Mouse (Mus musculus): ENCODE results near the gene Hnrnpl.

The Hnrnpl gene

GRCm38 (mm10) chr7:28812436-28812835 is 4.1 kb downstream of the Hnrnpl start:
- DNase-seq (ENCODE audit: low spot score), result no peak

- DNase-seq (ENCODE audit: low spot score), result no peak
These were observed 4.6 kb downstream of the Hnrnpl start for GRCm38 (mm10) chr7:28812949-28813348.

DNA sequence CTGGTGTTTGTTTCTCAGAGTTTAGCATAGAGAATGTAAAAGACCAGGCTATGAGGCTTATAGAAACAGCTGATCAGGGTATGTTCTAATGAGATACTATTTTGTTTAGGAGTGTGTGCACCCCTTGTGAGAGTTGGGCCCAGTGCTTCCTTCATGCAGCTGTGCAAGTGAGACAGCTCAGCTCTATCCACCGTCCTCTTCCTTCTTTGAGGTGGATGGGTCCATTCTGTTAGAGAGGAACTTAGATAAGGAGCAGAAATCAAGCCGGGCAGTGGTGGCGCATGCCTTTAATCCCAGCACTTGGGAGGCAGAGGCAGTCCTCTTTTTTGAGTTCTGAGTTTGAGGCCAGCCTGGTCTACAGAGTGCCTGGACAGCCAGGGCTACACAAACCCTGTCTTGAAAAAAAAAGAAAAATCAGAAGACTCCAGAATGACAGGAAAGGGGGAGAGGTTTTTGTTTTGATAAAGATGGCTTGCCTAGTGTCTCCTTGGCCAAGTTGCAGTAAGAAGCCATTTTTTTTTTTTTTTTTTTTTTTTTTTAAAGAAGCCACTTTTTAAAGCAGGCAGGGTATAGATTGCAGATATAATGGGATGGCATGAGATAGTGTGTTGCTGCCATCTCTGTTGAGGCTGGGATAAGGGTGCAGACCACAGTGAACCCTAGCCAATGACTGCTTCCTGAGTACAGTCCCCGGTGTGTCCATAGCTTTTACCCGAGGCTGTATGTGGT is 6.1 kb downstream of the Hnrnpl start:
- DNase-seq (ENCODE audit: low spot score), result no peak

- no peak for DNase-seq (ENCODE audit: low spot score)
These were observed 6.9 kb downstream of the Hnrnpl start for GRCm38 (mm10) chr7:28815230-28815629.

DNA sequence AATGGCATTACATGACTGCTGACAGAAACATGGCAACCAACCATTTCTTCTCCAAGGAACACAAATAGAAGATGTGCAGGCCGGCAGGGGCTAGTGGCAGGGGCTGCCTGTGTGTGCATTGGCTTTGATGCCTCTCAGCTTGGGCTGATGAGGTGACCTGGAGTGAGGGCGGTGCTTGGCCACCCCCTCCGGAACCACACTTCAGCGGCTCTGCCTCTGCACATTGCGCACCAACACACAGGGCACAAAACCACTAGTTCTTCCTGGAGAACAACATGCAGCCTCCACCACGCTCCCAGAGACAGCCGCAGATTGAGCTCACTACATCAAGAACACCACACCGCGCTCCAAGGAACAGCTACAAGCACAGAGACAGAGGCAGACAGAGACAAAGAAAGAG is 7.9 kb downstream of the Hnrnpl start:
- no peak for DNase-seq (ENCODE audit: low spot score)

- DNase-seq (ENCODE audit: low spot score), result no peak
These were observed 8.6 kb downstream of the Hnrnpl start for GRCm38 (mm10) chr7:28816920-28817319.

GRCm38 (mm10) chr7:28817524-28817923 is 9.2 kb downstream of the Hnrnpl start:
- DNase-seq (ENCODE audit: low spot score), result no peak

GRCm38 (mm10) chr7:28817957-28818356 is 9.6 kb downstream of the Hnrnpl start:
- DNase-seq (ENCODE audit: low spot score), result no peak

- no peak for DNase-seq (ENCODE audit: low spot score)
These were observed 10.1 kb downstream of the Hnrnpl start for GRCm38 (mm10) chr7:28818436-28818835.

- DNase-seq (ENCODE audit: low spot score), result no peak
These were observed 10.6 kb downstream of the Hnrnpl start for GRCm38 (mm10) chr7:28818861-28819452.

GRCm38 (mm10) chr7:28819571-28819970 is 11.2 kb downstream of the Hnrnpl start:
- no peak for DNase-seq (ENCODE audit: low spot score)

GRCm38 (mm10) chr7:28820358-28821260 is 12.3 kb downstream of the Hnrnpl start:
- DNase-seq (ENCODE audit: low spot score), result no peak

GRCm38 (mm10) chr7:28821261-28821831 is 13.0 kb downstream of the Hnrnpl start:
- no peak for DNase-seq (ENCODE audit: low spot score)

DNA sequence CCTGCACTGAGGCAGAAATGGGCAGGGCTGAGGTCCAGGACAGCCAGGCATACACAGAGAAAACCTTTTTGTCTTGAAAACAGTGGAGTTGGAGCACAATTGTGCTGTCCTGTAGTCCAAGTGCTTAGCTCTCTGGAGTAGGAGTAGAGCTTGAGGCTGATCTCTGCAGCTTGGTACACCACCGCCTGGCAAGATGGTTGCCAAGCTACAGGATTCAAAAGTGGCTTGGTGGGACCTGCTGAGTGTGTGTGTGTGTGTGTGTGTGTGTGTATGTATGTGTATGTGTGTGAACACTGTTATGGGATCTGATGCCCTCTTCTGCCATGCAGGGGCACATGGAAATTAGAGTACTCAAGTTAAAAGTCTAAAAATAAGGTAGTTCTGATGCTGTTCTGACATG is 14.2 kb downstream of the Hnrnpl start:
- DNase-seq (ENCODE audit: low spot score), result no peak

- no peak for DNase-seq (ENCODE audit: low spot score)
These were observed 14.9 kb downstream of the Hnrnpl start for GRCm38 (mm10) chr7:28822993-28823903.

DNA sequence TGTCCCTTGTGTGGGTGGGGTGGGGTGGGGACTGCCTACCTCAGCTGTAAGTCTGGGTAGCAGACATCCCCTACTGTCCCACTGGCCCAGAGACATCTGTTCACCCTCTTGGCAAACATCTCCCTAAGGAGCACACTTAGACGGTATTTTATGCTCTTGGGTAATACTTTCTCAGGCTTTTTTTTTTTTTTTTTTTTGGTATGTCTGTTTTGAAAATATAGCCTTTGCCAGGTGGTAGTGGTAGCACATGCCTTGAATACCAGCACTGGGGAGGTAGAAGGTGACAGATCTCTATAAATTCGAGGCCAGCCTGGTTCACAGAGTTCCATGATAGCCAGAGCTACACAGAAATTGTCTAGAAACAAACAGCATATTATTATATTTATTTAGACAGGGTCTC is 15.6 kb downstream of the Hnrnpl start:
- DNase-seq (ENCODE audit: low spot score), result no peak

- peak; percentile 92 for DNase-seq (ENCODE audit: low spot score)
These were observed 16.8 kb downstream of the Hnrnpl start, which contains the start of gene Ech1 for GRCm38 (mm10) chr7:28824941-28825685. Ech1 (plus strand) TSS chr7:28825217.

DNA sequence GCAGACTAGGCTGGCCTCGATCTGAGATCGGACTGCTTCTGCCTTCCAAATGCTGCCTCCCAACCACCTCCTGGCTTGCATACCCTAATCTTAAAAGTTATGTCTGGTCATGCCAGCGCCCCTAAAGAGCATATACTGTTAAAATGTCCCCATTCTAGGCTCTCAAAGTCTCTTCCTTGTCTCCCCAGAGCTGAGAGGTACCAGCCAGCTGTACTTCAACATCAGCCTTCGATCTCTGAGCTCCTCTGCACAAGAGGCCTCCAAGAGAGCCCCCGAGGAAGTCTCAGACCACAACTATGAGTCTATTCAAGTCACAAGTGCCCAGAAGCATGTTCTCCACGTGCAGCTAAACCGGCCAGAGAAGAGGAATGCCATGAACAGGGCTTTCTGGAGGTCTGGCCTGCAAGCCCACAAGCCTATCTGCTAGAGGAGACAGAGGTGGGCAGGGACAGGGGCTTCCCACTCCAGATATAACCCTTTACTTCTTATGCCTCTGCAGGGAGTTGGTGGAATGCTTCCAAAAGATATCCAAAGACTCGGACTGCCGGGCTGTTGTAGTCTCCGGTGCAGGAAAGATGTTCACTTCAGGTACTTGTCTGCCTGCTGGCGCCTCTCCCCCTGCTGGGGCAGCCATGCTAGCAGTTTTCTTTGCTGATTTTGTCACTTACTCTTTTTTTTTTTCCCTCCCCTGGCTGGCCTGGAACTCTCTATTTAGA is 17.5 kb downstream of the Hnrnpl start:
- DNase-seq (ENCODE audit: low spot score), result no peak

DNA sequence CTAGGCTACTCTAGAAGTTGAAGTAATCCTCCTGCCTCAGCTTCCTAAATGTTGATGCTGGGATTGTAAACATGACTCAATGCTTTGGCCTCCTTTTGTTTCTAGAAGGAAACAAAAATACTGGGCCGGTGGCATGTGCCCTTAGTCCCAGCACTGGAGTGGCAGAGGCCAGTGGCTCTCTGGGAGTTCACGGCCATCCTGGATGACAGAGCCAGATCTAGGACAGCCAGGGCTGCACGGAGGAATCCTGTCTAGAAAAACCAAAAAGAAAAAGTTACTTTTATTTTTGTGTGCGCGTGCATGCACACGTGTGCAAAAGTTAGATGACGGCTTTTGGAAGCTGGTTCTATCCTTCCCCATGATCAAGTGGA is 18.0 kb downstream of the Hnrnpl start:
- no peak for DNase-seq (ENCODE audit: low spot score)

DNA sequence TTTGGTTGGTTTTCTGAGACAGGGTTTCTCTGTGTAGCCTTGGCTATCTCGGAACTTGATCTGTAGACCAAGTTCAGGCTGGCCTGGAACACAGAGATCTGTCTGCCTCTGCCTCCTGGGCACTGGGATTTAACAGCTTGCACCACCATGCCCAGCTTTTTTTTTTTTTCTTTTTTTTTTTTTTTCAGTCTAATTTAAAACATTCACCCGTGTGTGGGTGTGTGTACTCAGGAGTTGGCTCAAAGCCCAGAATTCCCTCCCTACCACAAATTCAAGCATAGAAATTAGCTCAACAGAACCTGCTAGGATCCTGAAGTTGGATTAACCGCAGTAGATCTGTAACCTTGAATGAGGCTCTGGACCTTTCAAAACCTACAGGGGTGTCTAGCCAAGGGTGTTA is 19.0 kb downstream of the Hnrnpl start:
- no peak for DNase-seq (ENCODE audit: low spot score)
